Mouse (Mus musculus): Measurements from ENCODE around the gene Cyp4f40.
A peak's percentile ranks its signal among the peaks of the same experiment; 100 is the strongest.

GRCm38 (mm10) chr17:32680404-32680803 lies 21.7 kb downstream of the Cyp4f40 start:
- TF ChIP-seq TAL1 (conservative IDR thresholded peaks at IDR 0.05; ENCODE audit: low read depth, low read length) (no peak), CTCF (IDR thresholded peaks at IDR 0.05; ENCODE audit: low read depth, low read length) (peak; percentile 52), GATA2 (IDR thresholded peaks at IDR 0.05; ENCODE audit: borderline replicate concordance, low read depth, low read length) (no peak), GATA1 (IDR thresholded peaks at IDR 0.05; ENCODE audit: borderline replicate concordance, low read length) (no peak)

Measured in G1E (cell line).